Comparison of ENCODE assay signal across 8 mouse cellular contexts in the genomic region with DNA sequence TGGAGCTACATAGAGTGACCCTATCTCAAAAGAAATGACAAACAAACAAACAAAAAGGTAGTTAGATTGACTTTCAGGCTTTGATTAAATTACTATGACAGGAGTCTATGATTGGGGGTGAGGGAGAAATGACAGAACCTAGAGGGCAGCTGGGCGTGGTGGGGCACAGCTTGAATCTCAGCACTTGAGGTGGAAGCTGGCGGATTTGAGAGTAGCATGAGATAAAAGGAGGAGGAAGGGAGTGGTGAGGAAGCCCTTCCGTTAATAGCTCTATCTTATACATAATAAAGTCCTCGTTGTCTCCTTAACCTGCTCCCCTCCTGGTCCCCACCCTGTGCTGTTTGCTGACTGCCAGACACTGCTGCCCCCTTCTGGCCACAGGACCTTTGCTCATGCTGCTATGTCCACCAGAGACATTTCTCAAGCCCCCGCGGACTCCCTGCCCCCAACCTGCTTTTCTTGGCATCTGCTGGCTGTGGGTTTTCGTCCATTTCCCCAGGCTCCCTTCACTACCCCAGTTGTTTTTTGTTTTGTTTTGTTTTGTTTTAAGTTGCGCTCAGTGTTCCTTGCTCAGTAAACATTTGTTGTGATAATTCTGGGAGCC. TPM values are rescaled to one million over a fixed set of nuclear protein-coding genes. Genes with fewer than 3 reads are reported as not detected.
DNase-seq lines count a peak whose midpoint lies in the region; ATAC-seq and TF ChIP-seq lines count a peak whose summit lies in the region.
"Had no signal": no experiment of that assay in that cellular context is flagged by ENCODE, and none has a peak within 500 bp of the region (broad histone marks: within the 10 kb centered on the region; RNA-seq: fewer than 3 reads in every experiment).

No protein-coding gene starts in this region.

- H3K9ac ChIP-seq in hindbrain, embryonic 12.5 days, result no peak overlapping the region
- no peak overlapping the region for H3K9ac ChIP-seq in hindbrain, embryonic 16.5 days (ENCODE audit: low read depth, low read length)
- H3K9ac ChIP-seq in MEL (ENCODE audit: control insufficient read depth, low read depth, low read length, poor library complexity, severe bottlenecking), result no peak overlapping the region
- H3K9ac ChIP-seq: heart, embryonic 13.5 days had no signal

- TF ChIP-seq EP300 in MEL (IDR thresholded peaks at IDR 0.05; ENCODE audit: low read depth in 1 of 2, low read length in 2 of 2), result no peak

- H3K4me3 ChIP-seq in hindbrain, embryonic 12.5 days, result no peak overlapping the region
- H3K4me3 ChIP-seq in hindbrain, embryonic 16.5 days (ENCODE audit: low read length), result no peak overlapping the region
- H3K4me3 ChIP-seq in MEL (ENCODE audit: control insufficient read depth in 1 of 2, insufficient read depth in 1 of 2, low read depth in 2 of 2, low read length in 2 of 2), result no peak overlapping the region
- H3K4me3 ChIP-seq in thymus, adult 2 months (ENCODE audit: control insufficient read depth, insufficient read depth, low read length), result no peak overlapping the region
- H3K4me3 ChIP-seq: heart, embryonic 13.5 days had no signal

- WGBS in hindbrain, embryonic 12.5 days, result 35% methylated on average over 8 of the region's 8 CpGs
- 34% methylated on average over 8 of the region's 8 CpGs for WGBS in hindbrain, embryonic 16.5 days
- WGBS in thymus, adult 2 months, result 22% methylated on average over 8 of the region's 8 CpGs

- H3K4me2 ChIP-seq in hindbrain, embryonic 12.5 days (replicated peaks), result no peak overlapping the region
- no peak overlapping the region for H3K4me2 ChIP-seq in hindbrain, embryonic 16.5 days (ENCODE audit: low read length)
- H3K4me2 ChIP-seq: heart, embryonic 13.5 days had no signal

- TF ChIP-seq RAD21 in MEL (IDR thresholded peaks at IDR 0.05; ENCODE audit: low read depth, low read length), result peak; percentile 67

- H3K9me3 ChIP-seq in hindbrain, embryonic 12.5 days (replicated peaks), result no peaks in the 10 kb centered on the region
- H3K9me3 ChIP-seq in hindbrain, embryonic 16.5 days (ENCODE audit: control insufficient read depth, low read length), result no peaks in the 10 kb centered on the region
- H3K9me3 ChIP-seq in MEL (replicated peaks; ENCODE audit: insufficient read depth, low read length), result no peaks in the 10 kb centered on the region
- H3K9me3 ChIP-seq: heart, embryonic 13.5 days had no signal

- no peaks in the 10 kb centered on the region for H3K4me1 ChIP-seq in hindbrain, embryonic 12.5 days
- H3K4me1 ChIP-seq in hindbrain, embryonic 16.5 days (ENCODE audit: control insufficient read depth, insufficient read depth, low read depth, low read length), result no peaks in the 10 kb centered on the region
- no peaks in the 10 kb centered on the region for H3K4me1 ChIP-seq in MEL (ENCODE audit: control insufficient read depth in 1 of 2, insufficient read depth in 2 of 2, low read length in 2 of 2)
- H3K4me1 ChIP-seq in thymus, adult 2 months (replicated peaks; ENCODE audit: control insufficient read depth, insufficient read depth, low read length), result 0 out of 2 replicates have a peak, but pooled peaks cover 5% of the 10 kb centered on the region

- no peaks in the 10 kb centered on the region; the same call in 1 of the 2 replicates for H3K27me3 ChIP-seq in hindbrain, embryonic 12.5 days
- H3K27me3 ChIP-seq in hindbrain, embryonic 16.5 days (replicated peaks; ENCODE audit: control insufficient read depth, insufficient read depth, low read length), result no peaks in the 10 kb centered on the region
- no peaks in the 10 kb centered on the region for H3K27me3 ChIP-seq in MEL (ENCODE audit: control insufficient read depth in 1 of 2, insufficient read depth in 2 of 2, low read length in 2 of 2)
- no peaks in the 10 kb centered on the region for H3K27me3 ChIP-seq in thymus, adult 2 months (ENCODE audit: control insufficient read depth, insufficient read depth, low read length)

- no peak for TF ChIP-seq POLR2A in MEL (IDR thresholded peaks at IDR 0.05; ENCODE audit: control insufficient read depth in 1 of 2, insufficient read depth in 1 of 2, low read depth in 1 of 2, low read length in 2 of 2, poor library complexity in 1 of 2)
- TF ChIP-seq POLR2A in thymus, adult 2 months (IDR thresholded peaks at IDR 0.05; ENCODE audit: control insufficient read depth, extremely low read depth, insufficient read depth, low read length, poor library complexity), result no peak

- peak; percentile 70 to 83 (median 70) for TF ChIP-seq CTCF in MEL (IDR thresholded peaks at IDR 0.05 in 2 of 3, conservative IDR thresholded peaks at IDR 0.05 in 1 of 3; ENCODE audit: control insufficient read depth in 1 of 3, insufficient read depth in 1 of 3, low read depth in 2 of 3, low read length in 3 of 3, poor library complexity in 1 of 3, severe bottlenecking in 1 of 3)
- 0 out of 2 replicates have a peak, but pooled peaks have one; percentile 56 for TF ChIP-seq CTCF in thymus, adult 2 months (IDR thresholded peaks at IDR 0.05; ENCODE audit: borderline replicate concordance, control insufficient read depth, extremely low read depth, insufficient read depth, low read length, poor library complexity)

- no peak overlapping the region for H3K27ac ChIP-seq in hindbrain, embryonic 12.5 days
- no peak overlapping the region for H3K27ac ChIP-seq in hindbrain, embryonic 16.5 days (ENCODE audit: low read depth, low read length)
- H3K27ac ChIP-seq in MEL (ENCODE audit: control insufficient read depth, low read depth, low read length), result no peak overlapping the region
- no peak overlapping the region for H3K27ac ChIP-seq in thymus, adult 2 months (ENCODE audit: control insufficient read depth, insufficient read depth, low read length)
- H3K27ac ChIP-seq: heart, embryonic 13.5 days had no signal

- ATAC-seq in hindbrain, embryonic 12.5 days (ENCODE audit: low FRiP score), result 0 out of 2 replicates have a peak, but pooled peaks have one; percentile 48
- ATAC-seq in hindbrain, embryonic 16.5 days, result no peak
- peak; percentile 92 for ATAC-seq in common myeloid progenitor, adult 5-6 weeks (replicated peaks; ENCODE audit: low read depth, poor library complexity, severe bottlenecking)
- ATAC-seq in megakaryocyte, adult 5-6 weeks (ENCODE audit: poor library complexity, severe bottlenecking), result peak; percentile 88

- DNase-seq in MEL (ENCODE audit: low read depth, low spot score), result peak; percentile 73
- DNase-seq in kidney, adult 9 months, result peak; percentile 66
- peak; percentile 67 for DNase-seq in thymus, adult 2 months

- H3K36me3 ChIP-seq in hindbrain, embryonic 12.5 days, result no peaks in the 10 kb centered on the region
- H3K36me3 ChIP-seq in hindbrain, embryonic 16.5 days (ENCODE audit: control insufficient read depth, insufficient read depth, low read length), result no peaks in the 10 kb centered on the region
- H3K36me3 ChIP-seq in MEL (ENCODE audit: control insufficient read depth in 1 of 2, insufficient read depth in 2 of 2, low read length in 2 of 2), result no peaks in the 10 kb centered on the region
- no peaks in the 10 kb centered on the region for H3K36me3 ChIP-seq in thymus, adult 2 months (ENCODE audit: control insufficient read depth, insufficient read depth, low read length)
- H3K36me3 ChIP-seq: heart, embryonic 13.5 days had no signal

- no peaks in the 10 kb centered on the region for H3K79me2 ChIP-seq in MEL (ENCODE audit: control insufficient read depth, insufficient read depth, low read length, poor library complexity)

RNA-seq across cellular contexts. Expression of gene Upk1a, which starts 4.8 kb away (rescaled TPM):
- polyA plus RNA-seq in hindbrain, embryonic 12.5 days (2016; fragmentation: Nextera tagmentation; extraction: Ambion mirVana), result 0.21 and 0.35 TPM in 2 replicates
- 0.70 and 0.72 TPM in 2 replicates for polyA plus RNA-seq in hindbrain, embryonic 16.5 days (2015; fragmentation: Nextera tagmentation; extraction: Ambion mirVana)
- 0.42 and 0.54 TPM in 2 replicates for total RNA-seq in MEL (2012; rRNA removed)
- polyA plus RNA-seq in MEL (2012; ENCODE audit: insufficient read depth in 1 of 2, insufficient read length in 2 of 2, low read depth in 1 of 2, low replicate concordance in 2 of 2, missing spikeins in 1 of 2), result 1 to 10 TPM in 1 of 2 experiments, not detected in 1; 1.6 TPM
- not detected in 2 replicates for total RNA-seq in common myeloid progenitor, adult 5-6 weeks (2017)
- total RNA-seq in megakaryocyte, adult 5-6 weeks (2015), result 0.60 TPM in 1 of 2 replicates, not detected in the other
- total RNA-seq in megakaryocyte, adult 5-6 weeks (2017), result not detected in 2 replicates
- polyA plus RNA-seq in thymus, adult 2 months (2012; rRNA removed), result 4.5 and 7.5 TPM in 2 replicates

RNA-seq across cellular contexts. Expression of gene Zbtb32, which starts 9.1 kb away (rescaled TPM):
- 0.17 and 0.39 TPM in 2 replicates for polyA plus RNA-seq in hindbrain, embryonic 12.5 days (2016; fragmentation: Nextera tagmentation; extraction: Ambion mirVana)
- polyA plus RNA-seq in hindbrain, embryonic 16.5 days (2015; fragmentation: Nextera tagmentation; extraction: Ambion mirVana), result 0.11 and 0.21 TPM in 2 replicates
- 20.1 and 25.9 TPM in 2 replicates for total RNA-seq in MEL (2012; rRNA removed)
- polyA plus RNA-seq in MEL (2012; ENCODE audit: insufficient read depth in 1 of 2, insufficient read length in 2 of 2, low read depth in 1 of 2, low replicate concordance in 2 of 2, missing spikeins in 1 of 2), result 10 to 100 TPM in 1 of 2 experiments, not detected in 1; 32.8 TPM
- total RNA-seq in common myeloid progenitor, adult 5-6 weeks (2017), result 0.32 TPM in 1 of 2 replicates, not detected in the other
- 0.78 TPM in 1 of 2 replicates, not detected in the other for total RNA-seq in megakaryocyte, adult 5-6 weeks (2015)
- total RNA-seq in megakaryocyte, adult 5-6 weeks (2017), result 2.0 and 2.9 TPM in 2 replicates
- 1.9 and 3.2 TPM in 2 replicates for polyA plus RNA-seq in thymus, adult 2 months (2012; rRNA removed)

RNA-seq across cellular contexts. Expression of gene Cox6b1, which starts 18.1 kb away (rescaled TPM):
- polyA plus RNA-seq in hindbrain, embryonic 12.5 days (2016; fragmentation: Nextera tagmentation; extraction: Ambion mirVana), result 737 and 880 TPM in 2 replicates
- 1,112 and 1,310 TPM in 2 replicates for polyA plus RNA-seq in hindbrain, embryonic 16.5 days (2015; fragmentation: Nextera tagmentation; extraction: Ambion mirVana)
- 566 and 611 TPM in 2 replicates for total RNA-seq in MEL (2012; rRNA removed)
- polyA plus RNA-seq in MEL (2012; ENCODE audit: insufficient read depth in 1 of 2, insufficient read length in 2 of 2, low read depth in 1 of 2, low replicate concordance in 2 of 2, missing spikeins in 1 of 2), result 100 to 1,000 TPM in 1 of 2 experiments, not detected in 1; 799 TPM
- 396 and 504 TPM in 2 replicates for total RNA-seq in common myeloid progenitor, adult 5-6 weeks (2017)
- total RNA-seq in megakaryocyte, adult 5-6 weeks (2015), result 305 and 323 TPM in 2 replicates
- total RNA-seq in megakaryocyte, adult 5-6 weeks (2017), result 441 and 447 TPM in 2 replicates
- 283 and 388 TPM in 2 replicates for polyA plus RNA-seq in thymus, adult 2 months (2012; rRNA removed)

RNA-seq across cellular contexts. Expression of gene Kmt2b, which starts 19.3 kb away (rescaled TPM):
- polyA plus RNA-seq in hindbrain, embryonic 12.5 days (2016; fragmentation: Nextera tagmentation; extraction: Ambion mirVana), result 8.8 and 9.9 TPM in 2 replicates
- polyA plus RNA-seq in hindbrain, embryonic 16.5 days (2015; fragmentation: Nextera tagmentation; extraction: Ambion mirVana), result 8.1 and 9.3 TPM in 2 replicates
- total RNA-seq in MEL (2012; rRNA removed), result 13.2 and 15.6 TPM in 2 replicates
- polyA plus RNA-seq in MEL (2012; ENCODE audit: insufficient read depth in 1 of 2, insufficient read length in 2 of 2, low read depth in 1 of 2, low replicate concordance in 2 of 2, missing spikeins in 1 of 2), result 10 to 100 TPM in 1 of 2 experiments, not detected in 1; 48.2 TPM
- 8.9 and 24.9 TPM in 2 replicates for total RNA-seq in common myeloid progenitor, adult 5-6 weeks (2017)
- 60.9 and 78.2 TPM in 2 replicates for total RNA-seq in megakaryocyte, adult 5-6 weeks (2015)
- 8.0 and 24.3 TPM in 2 replicates for total RNA-seq in megakaryocyte, adult 5-6 weeks (2017)
- polyA plus RNA-seq in thymus, adult 2 months (2012; rRNA removed), result 161 and 171 TPM in 2 replicates

RNA-seq across cellular contexts. Expression of gene Etv2, which starts 27.8 kb away (rescaled TPM):
- not detected in 2 replicates for polyA plus RNA-seq in hindbrain, embryonic 12.5 days (2016; fragmentation: Nextera tagmentation; extraction: Ambion mirVana)
- polyA plus RNA-seq in hindbrain, embryonic 16.5 days (2015; fragmentation: Nextera tagmentation; extraction: Ambion mirVana), result not detected in 2 replicates
- total RNA-seq in MEL (2012; rRNA removed), result 0.15 TPM in 1 of 2 replicates, not detected in the other
- not detected for polyA plus RNA-seq in MEL (2012; ENCODE audit: insufficient read depth in 1 of 2, insufficient read length in 2 of 2, low read depth in 1 of 2, low replicate concordance in 2 of 2, missing spikeins in 1 of 2)
- total RNA-seq in common myeloid progenitor, adult 5-6 weeks (2017), result not detected in 2 replicates
- total RNA-seq in megakaryocyte, adult 5-6 weeks (2015), result not detected in 2 replicates
- total RNA-seq in megakaryocyte, adult 5-6 weeks (2017), result 0.59 TPM in 1 of 2 replicates, not detected in the other
- polyA plus RNA-seq in thymus, adult 2 months (2012; rRNA removed), result 0.13 TPM in 1 of 2 replicates, not detected in the other
